Mouse (Mus musculus): ENCODE measurements at regions not wholly inside any gene's neighbourhood (a gene's known extent, or its start where the extent isn't known, plus 50 kb on each side); places are given as distances from the start of the nearest gene placed in this dataset.
A peak's percentile ranks its signal among the peaks of the same experiment; 100 is the strongest.

DNA sequence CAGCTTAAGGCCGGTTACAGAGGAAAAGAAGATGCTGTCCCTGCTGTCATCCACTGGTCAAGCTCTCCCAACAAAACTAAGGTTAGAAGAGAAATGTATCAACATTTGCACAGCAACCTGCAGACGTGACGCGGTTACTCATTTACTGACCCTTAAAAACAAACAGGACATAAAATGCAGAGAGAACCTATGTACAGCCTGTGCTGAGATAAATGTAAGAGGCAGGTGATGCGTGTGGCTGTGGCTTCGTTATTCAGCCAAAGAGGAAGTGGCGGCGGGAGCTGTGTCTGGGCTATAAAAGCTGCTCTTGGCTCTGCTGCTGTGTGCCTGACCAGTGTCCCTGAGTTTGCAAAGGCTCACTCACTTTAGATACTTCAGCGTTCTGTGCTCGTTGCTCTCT is 58.2 kb upstream of the Zfp507 start:
- ATAC-seq (replicated peaks; ENCODE audit: poor library complexity, severe bottlenecking): peak; percentile 46; the same call in 1 of the 2 replicates

DNA sequence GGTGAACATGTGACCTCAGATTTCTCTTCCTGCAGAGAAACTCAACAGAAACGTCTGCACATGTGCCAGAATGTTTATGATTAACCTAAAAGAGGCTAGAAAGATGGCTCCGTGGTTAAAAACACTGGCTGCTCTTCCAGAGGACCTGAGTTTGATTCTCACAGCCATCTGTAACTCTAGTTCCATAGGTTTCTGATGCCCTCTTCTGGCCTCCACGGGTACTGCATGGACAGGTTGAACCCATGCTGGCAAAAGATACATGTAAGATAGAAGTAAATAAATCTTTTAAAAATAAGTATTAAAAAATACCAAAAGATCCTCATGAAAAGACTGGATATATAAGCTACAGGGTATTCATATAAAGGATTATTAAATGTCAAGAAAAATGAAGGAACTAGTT is 56.8 kb upstream of the Zfp507 start:
- ATAC-seq (replicated peaks; ENCODE audit: poor library complexity, severe bottlenecking): no peak; the same call in 1 of the 2 replicates

DNA sequence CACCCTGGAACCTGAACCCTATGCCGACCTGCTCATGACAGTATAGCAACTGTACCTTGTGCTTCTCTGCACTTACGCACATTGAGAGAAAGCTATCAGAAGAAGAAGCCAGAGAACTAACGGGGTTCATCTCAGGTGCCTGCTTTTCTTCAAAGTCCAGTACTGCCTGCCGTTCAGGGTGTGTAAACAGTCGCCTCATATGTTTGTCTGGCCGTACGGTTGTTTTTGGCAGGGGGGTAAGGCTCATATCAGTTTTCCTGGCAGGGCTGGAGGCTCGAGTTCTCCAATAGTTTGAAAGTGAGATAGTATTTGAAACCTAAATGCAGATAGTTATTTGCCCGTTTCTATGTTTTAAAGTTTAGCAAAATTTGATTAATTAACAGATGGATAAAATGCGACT is 54.9 kb upstream of the Zfp507 start:
- ATAC-seq (replicated peaks; ENCODE audit: poor library complexity, severe bottlenecking): no peak
